Mouse (Mus musculus): ENCODE measurements around the gene Iqgap2. TPM values are rescaled to one million over a fixed set of nuclear protein-coding genes. Genes with fewer than 3 reads are reported as not detected.

Iqgap2 gene
- polyA plus RNA-seq, 1 experiment from 2014 or later: 4.8 TPM

GRCm38 (mm10) chr13:95712570-95713268, 179.0 kb downstream of the Iqgap2 start:
- Histone ChIP-seq H3K9ac (replicated peaks; ENCODE audit: low read length) (no peak overlapping the region), H3K4me1 (ENCODE audit: control insufficient read depth, insufficient read depth, low read length) (no peaks in the 10 kb centered on the region), H3K4me3 (replicated peaks; ENCODE audit: low read depth, low read length) (no peak overlapping the region), H3K27me3 (ENCODE audit: control insufficient read depth, insufficient read depth, low read length) (no peaks in the 10 kb centered on the region), H3K27ac (replicated peaks; ENCODE audit: low read depth, low read length) (no peak overlapping the region), H3K9me3 (ENCODE audit: control insufficient read depth, low read length) (no peaks in the 10 kb centered on the region), H3K4me2 (ENCODE audit: low read length) (no peak overlapping the region), H3K36me3 (ENCODE audit: control insufficient read depth, insufficient read depth, low read length) (0 out of 2 replicates have a peak, but pooled peaks cover 2% of the 10 kb centered on the region)
- ATAC-seq (ENCODE audit: low FRiP score, low TSS enrichment) (no peak), DNase-seq (no peak)
- WGBS: 95% methylated on average over 9 of the region's 9 CpGs

- ATAC-seq (ENCODE audit: low FRiP score, low TSS enrichment): no peak
- Histone ChIP-seq H3K27ac (replicated peaks; ENCODE audit: low read depth, low read length) (no peak overlapping the region), H3K9me3 (ENCODE audit: control insufficient read depth, low read length) (no peaks in the 10 kb centered on the region), H3K36me3 (ENCODE audit: control insufficient read depth, insufficient read depth, low read length) (0 out of 2 replicates have a peak, but pooled peaks cover 2% of the 10 kb centered on the region), H3K27me3 (ENCODE audit: control insufficient read depth, insufficient read depth, low read length) (no peaks in the 10 kb centered on the region), H3K4me2 (ENCODE audit: low read length) (no peak overlapping the region), H3K9ac (replicated peaks; ENCODE audit: low read length) (no peak overlapping the region), H3K4me3 (replicated peaks; ENCODE audit: low read depth, low read length) (no peak overlapping the region), H3K4me1 (ENCODE audit: control insufficient read depth, insufficient read depth, low read length) (no peaks in the 10 kb centered on the region)
- no peak for DNase-seq
These were observed 179.7 kb downstream of the Iqgap2 start for GRCm38 (mm10) chr13:95712054-95712453.

- WGBS: 97% methylated on average over 6 of the region's 6 CpGs
These were observed 186.1 kb downstream of the Iqgap2 start for GRCm38 (mm10) chr13:95705589-95705988.

DNA sequence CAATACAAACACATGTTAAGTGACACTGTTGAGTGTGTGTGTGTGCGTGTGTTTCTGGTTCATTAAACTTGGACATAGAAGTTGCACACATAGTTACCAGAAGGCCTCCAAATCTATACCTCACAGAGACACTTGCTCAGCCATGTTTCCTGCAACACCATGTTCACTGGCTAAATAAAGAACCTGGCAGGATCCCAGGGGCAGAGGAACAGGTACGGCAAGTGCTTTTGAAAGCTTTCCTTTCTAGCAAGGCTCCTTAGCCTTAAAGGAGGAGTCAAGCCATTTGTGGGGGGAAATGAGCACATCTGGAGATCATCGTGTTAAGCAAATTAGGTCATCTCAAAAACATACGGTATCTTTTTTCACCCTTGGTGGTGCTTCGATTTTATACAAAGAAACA, 188.3 kb downstream of the Iqgap2 start:
- ATAC-seq (ENCODE audit: low FRiP score, low TSS enrichment) (no peak), DNase-seq (no peak)
- Histone ChIP-seq H3K9me3 (ENCODE audit: control insufficient read depth, low read length) (no peaks in the 10 kb centered on the region), H3K27ac (replicated peaks; ENCODE audit: low read depth, low read length) (no peak overlapping the region), H3K9ac (replicated peaks; ENCODE audit: low read length) (no peak overlapping the region), H3K4me1 (ENCODE audit: control insufficient read depth, insufficient read depth, low read length) (no peaks in the 10 kb centered on the region), H3K4me3 (replicated peaks; ENCODE audit: low read depth, low read length) (no peak overlapping the region), H3K36me3 (ENCODE audit: control insufficient read depth, insufficient read depth, low read length) (0 out of 2 replicates have a peak, but pooled peaks cover 2% of the 10 kb centered on the region), H3K27me3 (ENCODE audit: control insufficient read depth, insufficient read depth, low read length) (no peaks in the 10 kb centered on the region), H3K4me2 (ENCODE audit: low read length) (no peak overlapping the region)
- 88% methylated on average over 5 of the region's 5 CpGs for WGBS

More at GRCm38 (mm10) chr13:95705589-95705988, 186.1 kb downstream of the Iqgap2 start:
- no peaks in the 10 kb centered on the region for H3K27me3 ChIP-seq (ENCODE audit: control insufficient read depth, insufficient read depth, low read length)
- no peak overlapping the region for H3K4me3 ChIP-seq (replicated peaks; ENCODE audit: low read depth, low read length)
- H3K4me1 ChIP-seq (ENCODE audit: control insufficient read depth, insufficient read depth, low read length): no peaks in the 10 kb centered on the region
- H3K9ac ChIP-seq (replicated peaks; ENCODE audit: low read length): no peak overlapping the region
- no peak for DNase-seq
- H3K27ac ChIP-seq (replicated peaks; ENCODE audit: low read depth, low read length): no peak overlapping the region
- no peak for ATAC-seq (ENCODE audit: low FRiP score, low TSS enrichment)
- H3K36me3 ChIP-seq (ENCODE audit: control insufficient read depth, insufficient read depth, low read length): 0 out of 2 replicates have a peak, but pooled peaks cover 2% of the 10 kb centered on the region
- no peak overlapping the region for H3K4me2 ChIP-seq (ENCODE audit: low read length)
- no peaks in the 10 kb centered on the region for H3K9me3 ChIP-seq (ENCODE audit: control insufficient read depth, low read length)

GRCm38 (mm10) chr13:95697874-95698273, 193.8 kb downstream of the Iqgap2 start:
- H3K9me3 ChIP-seq (ENCODE audit: control insufficient read depth, low read length): no peaks in the 10 kb centered on the region
- WGBS: 61% methylated on average over 6 of the region's 6 CpGs
- H3K4me1 ChIP-seq (ENCODE audit: control insufficient read depth, insufficient read depth, low read length): no peaks in the 10 kb centered on the region
- H3K4me2 ChIP-seq (ENCODE audit: low read length): no peak overlapping the region
- no peak overlapping the region for H3K27ac ChIP-seq (replicated peaks; ENCODE audit: low read depth, low read length)
- no peaks in the 10 kb centered on the region for H3K27me3 ChIP-seq (ENCODE audit: control insufficient read depth, insufficient read depth, low read length)
- ATAC-seq (ENCODE audit: low FRiP score, low TSS enrichment) (no peak), DNase-seq (no peak)
- no peaks in the 10 kb centered on the region for H3K36me3 ChIP-seq (ENCODE audit: control insufficient read depth, insufficient read depth, low read length)
- H3K4me3 ChIP-seq (replicated peaks; ENCODE audit: low read depth, low read length): no peak overlapping the region
- H3K9ac ChIP-seq (replicated peaks; ENCODE audit: low read length): no peak overlapping the region

- Histone ChIP-seq H3K9me3 (ENCODE audit: control insufficient read depth, low read length) (no peaks in the 10 kb centered on the region), H3K4me3 (replicated peaks; ENCODE audit: low read depth, low read length) (no peak within 1 kb of the TSS), H3K27ac (replicated peaks; ENCODE audit: low read depth, low read length) (no peak within 1 kb of the TSS), H3K36me3 (ENCODE audit: control insufficient read depth, insufficient read depth, low read length) (no peaks in the 10 kb centered on the region), H3K4me2 (ENCODE audit: low read length) (no peak within 1 kb of the TSS), H3K9ac (replicated peaks; ENCODE audit: low read length) (no peak within 1 kb of the TSS), H3K4me1 (ENCODE audit: control insufficient read depth, insufficient read depth, low read length) (no peaks in the 10 kb centered on the region), H3K27me3 (ENCODE audit: control insufficient read depth, insufficient read depth, low read length) (no peaks in the 10 kb centered on the region)
- ATAC-seq (ENCODE audit: low FRiP score, low TSS enrichment) (no peak; the same call in 1 of the 2 replicates), DNase-seq (no peak)
- 73% methylated on average over 4 of the region's 4 CpGs for WGBS
These were observed 195.0 kb downstream of the Iqgap2 start, which contains the start of gene F2rl2 for GRCm38 (mm10) chr13:95696654-95697163. Gene F2rl2, plus strand, starts transcription at chr13:95696853.

- peak; percentile 19 for DNase-seq
- H3K36me3 ChIP-seq (ENCODE audit: control insufficient read depth, insufficient read depth, low read length): no peaks in the 10 kb centered on the region
- WGBS: 84% methylated on average over 9 of the region's 9 CpGs
- no peak overlapping the region for H3K4me3 ChIP-seq (replicated peaks; ENCODE audit: low read depth, low read length)
- no peak overlapping the region for H3K9ac ChIP-seq (replicated peaks; ENCODE audit: low read length)
- no peak; the same call in 1 of the 2 replicates for ATAC-seq (ENCODE audit: low FRiP score, low TSS enrichment)
- H3K4me2 ChIP-seq (ENCODE audit: low read length): no peak overlapping the region
- no peaks in the 10 kb centered on the region for H3K4me1 ChIP-seq (ENCODE audit: control insufficient read depth, insufficient read depth, low read length)
- H3K27ac ChIP-seq (replicated peaks; ENCODE audit: low read depth, low read length): no peak overlapping the region
- no peaks in the 10 kb centered on the region for H3K27me3 ChIP-seq (ENCODE audit: control insufficient read depth, insufficient read depth, low read length)
- no peaks in the 10 kb centered on the region for H3K9me3 ChIP-seq (ENCODE audit: control insufficient read depth, low read length)
These were observed 195.5 kb downstream of the Iqgap2 start for GRCm38 (mm10) chr13:95696120-95696653.

GRCm38 (mm10) chr13:95692201-95692600, 199.5 kb downstream of the Iqgap2 start:
- Histone ChIP-seq H3K36me3 (ENCODE audit: control insufficient read depth, insufficient read depth, low read length) (no peaks in the 10 kb centered on the region), H3K4me3 (replicated peaks; ENCODE audit: low read depth, low read length) (no peak overlapping the region), H3K27ac (replicated peaks; ENCODE audit: low read depth, low read length) (no peak overlapping the region), H3K9ac (replicated peaks; ENCODE audit: low read length) (no peak overlapping the region), H3K27me3 (ENCODE audit: control insufficient read depth, insufficient read depth, low read length) (no peaks in the 10 kb centered on the region), H3K4me2 (ENCODE audit: low read length) (no peak overlapping the region), H3K9me3 (ENCODE audit: control insufficient read depth, low read length) (no peaks in the 10 kb centered on the region), H3K4me1 (ENCODE audit: control insufficient read depth, insufficient read depth, low read length) (no peaks in the 10 kb centered on the region)
- ATAC-seq (ENCODE audit: low FRiP score, low TSS enrichment) (no peak), DNase-seq (no peak)
- WGBS: 85% methylated on average over 8 of the region's 8 CpGs

DNA sequence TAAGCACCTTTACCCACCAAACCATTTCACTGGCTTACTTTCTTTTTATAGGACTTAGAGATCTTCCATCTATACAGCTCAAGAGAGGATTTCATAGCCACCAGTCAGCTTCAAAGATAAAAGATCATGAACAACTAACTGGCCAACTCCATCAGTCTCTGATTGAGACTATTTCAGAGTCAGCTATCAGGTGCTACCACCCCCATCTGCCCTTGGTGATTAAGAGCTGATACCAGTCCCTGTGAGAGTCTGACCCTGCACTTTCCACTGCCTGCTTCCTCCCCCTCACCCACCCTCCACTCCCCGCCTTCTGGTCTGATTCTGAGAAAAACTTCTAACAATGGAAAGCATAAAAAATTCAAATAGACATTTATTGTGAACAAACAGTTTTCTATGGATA, 203.1 kb downstream of the Iqgap2 start:
- H3K4me1 ChIP-seq (ENCODE audit: control insufficient read depth, insufficient read depth, low read length): no peaks in the 10 kb centered on the region
- no peak for DNase-seq
- no peak overlapping the region for H3K9ac ChIP-seq (replicated peaks; ENCODE audit: low read length)
- H3K4me3 ChIP-seq (replicated peaks; ENCODE audit: low read depth, low read length): no peak overlapping the region
- H3K9me3 ChIP-seq (ENCODE audit: control insufficient read depth, low read length): no peaks in the 10 kb centered on the region
- no peak overlapping the region for H3K27ac ChIP-seq (replicated peaks; ENCODE audit: low read depth, low read length)
- H3K27me3 ChIP-seq (ENCODE audit: control insufficient read depth, insufficient read depth, low read length): no peaks in the 10 kb centered on the region
- ATAC-seq (ENCODE audit: low FRiP score, low TSS enrichment): no peak
- no peaks in the 10 kb centered on the region for H3K36me3 ChIP-seq (ENCODE audit: control insufficient read depth, insufficient read depth, low read length)
- 77% methylated on average over 1 of the region's 1 CpGs for WGBS
- H3K4me2 ChIP-seq (ENCODE audit: low read length): no peak overlapping the region
